Mouse (Mus musculus): ENCODE results near the gene Gm28048.

GRCm38 (mm10) chr11:22879645-22880044 lies 102.2 kb downstream of the Gm28048 start:
- no peak for TF ChIP-seq CTCF (IDR thresholded peaks at IDR 0.05; ENCODE audit: low read depth)
- no peak for TF ChIP-seq EP300 (IDR thresholded peaks at IDR 0.05; ENCODE audit: low read depth)
